In the genomic region with DNA sequence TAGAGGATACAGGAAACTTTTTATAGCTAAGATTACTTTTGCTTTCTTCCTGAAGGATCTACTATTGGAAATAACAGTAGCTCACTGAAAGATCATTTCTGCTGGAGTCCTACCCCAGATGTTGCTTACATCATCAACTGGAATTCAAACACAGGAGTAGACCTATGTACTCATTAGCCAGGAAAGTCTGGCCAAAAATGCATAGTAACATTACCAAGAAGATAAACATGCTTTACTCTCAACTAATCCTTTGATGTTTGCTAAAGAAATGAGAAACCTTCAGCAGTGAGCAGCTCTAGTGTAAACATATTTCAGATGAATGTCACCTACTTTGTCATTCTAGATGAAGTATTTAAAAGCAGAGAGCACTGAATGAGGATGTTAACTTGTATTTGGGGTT, we compare ENCODE assay signal across 23 mouse cellular contexts.
"Had no signal": no experiment of that assay in that cellular context is flagged by ENCODE, and none has a peak within 500 bp of the region (broad histone marks: within the 10 kb centered on the region; RNA-seq: fewer than 3 reads in every experiment).

No protein-coding gene starts in this region.

- H3K4me1 ChIP-seq: heart, embryonic 10.5 days; heart, embryonic 12.5 days; hindbrain, embryonic 10.5 days; hindbrain, embryonic 12.5 days; intestine, embryonic 15.5 days; limb, embryonic 13.5 days; limb, embryonic 15.5 days had no signal

- ATAC-seq: hindbrain, embryonic 16.5 days; inflammation-experienced regulatory T-cells, adult 6 months; intestine, embryonic 15.5 days; intestine, postnatal 0 days had no signal

- DNase-seq: gastrocnemius, adult 2 months; gastrocnemius, postnatal 10 days; gastrocnemius, postnatal 25 days; heart, postnatal 4 days; kidney, adult 18-20 months; kidney, adult 8-10 months; kidney, postnatal 10 days; kidney, postnatal 25 days; kidney, postnatal 4 days; layer of hippocampus, adult 9-11 months; layer of hippocampus, postnatal 36 days; left cerebral cortex, postnatal 4 days had no signal

- H3K27ac ChIP-seq: gastrocnemius, adult 2 months; heart, embryonic 10.5 days; hindbrain, embryonic 10.5 days; hindbrain, embryonic 12.5 days; hindbrain, embryonic 14.5 days; intestine, embryonic 15.5 days; limb, embryonic 13.5 days; limb, embryonic 15.5 days had no signal

- H3K4me3 ChIP-seq: gastrocnemius, adult 2 months; heart, embryonic 10.5 days; heart, embryonic 12.5 days; hindbrain, embryonic 10.5 days; hindbrain, embryonic 12.5 days; intestine, embryonic 15.5 days; limb, embryonic 13.5 days; limb, embryonic 15.5 days had no signal

- H3K36me3 ChIP-seq: heart, embryonic 10.5 days; heart, embryonic 12.5 days; hindbrain, embryonic 10.5 days; hindbrain, embryonic 12.5 days; intestine, embryonic 15.5 days; limb, embryonic 13.5 days; limb, embryonic 15.5 days had no signal

- H3K9ac ChIP-seq: heart, embryonic 12.5 days; hindbrain, embryonic 12.5 days; hindbrain, embryonic 14.5 days; intestine, embryonic 15.5 days; limb, embryonic 13.5 days; limb, embryonic 15.5 days had no signal

- H3K27me3 ChIP-seq: heart, embryonic 12.5 days; hindbrain, embryonic 12.5 days; intestine, embryonic 15.5 days; limb, embryonic 13.5 days; limb, embryonic 15.5 days had no signal

- H3K9me3 ChIP-seq: heart, embryonic 10.5 days; heart, embryonic 12.5 days; hindbrain, embryonic 10.5 days; hindbrain, embryonic 12.5 days; intestine, embryonic 15.5 days; limb, embryonic 13.5 days; limb, embryonic 15.5 days had no signal

- H3K4me2 ChIP-seq: heart, embryonic 12.5 days; hindbrain, embryonic 12.5 days; hindbrain, embryonic 14.5 days; intestine, embryonic 15.5 days; limb, embryonic 13.5 days; limb, embryonic 15.5 days had no signal
